19 mouse cellular contexts compared by ENCODE assay signal in genomic region chr7:29512729-29513128, GRCm38 (mm10). TPM values are rescaled to one million over a fixed set of nuclear protein-coding genes. Genes with fewer than 3 reads are reported as not detected.
A peak's percentile ranks its signal among the peaks of the same experiment; 100 is the strongest.
DNase-seq lines count a peak whose midpoint lies in the region; ATAC-seq and TF ChIP-seq lines count a peak whose summit lies in the region.
"Had no signal": no experiment of that assay in that cellular context is flagged by ENCODE, and none has a peak within 500 bp of the region (broad histone marks: within the 10 kb centered on the region; RNA-seq: fewer than 3 reads in every experiment).

No protein-coding gene starts in this region.

- H3K36me3 ChIP-seq in lung, embryonic 14.5 days (ENCODE audit: insufficient read depth) = 0 out of 2 replicates have a peak, but pooled peaks cover 3% of the 10 kb centered on the region
- no peaks in the 10 kb centered on the region for H3K36me3 ChIP-seq in embryonic facial prominence, embryonic 15.5 days
- no peaks in the 10 kb centered on the region for H3K36me3 ChIP-seq in stomach, embryonic 15.5 days
- H3K36me3 ChIP-seq: embryonic facial prominence, embryonic 13.5 days had no signal

- no peaks in the 10 kb centered on the region for H3K27me3 ChIP-seq in lung, embryonic 14.5 days (ENCODE audit: insufficient read depth, low read length)
- no peaks in the 10 kb centered on the region for H3K27me3 ChIP-seq in embryonic facial prominence, embryonic 15.5 days
- H3K27me3 ChIP-seq in stomach, embryonic 15.5 days (replicated peaks) = no peaks in the 10 kb centered on the region
- H3K27me3 ChIP-seq: embryonic facial prominence, embryonic 13.5 days had no signal

- ATAC-seq in lung, embryonic 14.5 days (ENCODE audit: insufficient read depth) = no peak
- no peak for ATAC-seq in embryonic facial prominence, embryonic 15.5 days (ENCODE audit: insufficient number of reproducible peaks, low FRiP score, low TSS enrichment, low read depth)
- ATAC-seq in stomach, embryonic 15.5 days (ENCODE audit: insufficient read depth, low FRiP score, low read depth) = peak; percentile 32; the same call in 1 of the 2 replicates
- ATAC-seq: CD4-positive, CD25-positive, alpha-beta regulatory T cell, adult 4 months; inflammation-experienced regulatory T-cells, adult 6 months; liver, postnatal 0 days had no signal

- H3K9me3 ChIP-seq in lung, embryonic 14.5 days (ENCODE audit: low read depth, low read length) = no peaks in the 10 kb centered on the region
- no peaks in the 10 kb centered on the region for H3K9me3 ChIP-seq in embryonic facial prominence, embryonic 15.5 days (replicated peaks)
- H3K9me3 ChIP-seq in stomach, embryonic 15.5 days = no peaks in the 10 kb centered on the region
- H3K9me3 ChIP-seq: embryonic facial prominence, embryonic 13.5 days had no signal

- TF ChIP-seq CTCF in lung, embryonic 14.5 days (IDR thresholded peaks at IDR 0.05; ENCODE audit: low read depth) = no peak

- peak overlapping the region; percentile 82 for H3K27ac ChIP-seq in lung, embryonic 14.5 days (ENCODE audit: low read depth)
- peak overlapping the region; percentile 28 for H3K27ac ChIP-seq in embryonic facial prominence, embryonic 15.5 days (replicated peaks)
- H3K27ac ChIP-seq in stomach, embryonic 15.5 days = peak overlapping the region; percentile 82
- H3K27ac ChIP-seq: heart, adult 2 months had no signal

- peak overlapping the region; percentile 24; the same call in 1 of the 2 replicates for H3K9ac ChIP-seq in lung, embryonic 14.5 days
- no peak overlapping the region for H3K9ac ChIP-seq in embryonic facial prominence, embryonic 15.5 days
- no peak overlapping the region for H3K9ac ChIP-seq in stomach, embryonic 15.5 days
- H3K9ac ChIP-seq: embryonic facial prominence, embryonic 13.5 days; liver, postnatal 0 days had no signal

- peaks cover 42% of the 10 kb centered on the region for H3K4me1 ChIP-seq in lung, embryonic 14.5 days (ENCODE audit: insufficient read depth)
- peaks cover 75% of the 10 kb centered on the region for H3K4me1 ChIP-seq in embryonic facial prominence, embryonic 15.5 days
- peaks cover 69% of the 10 kb centered on the region for H3K4me1 ChIP-seq in stomach, embryonic 15.5 days

- H3K4me2 ChIP-seq in lung, embryonic 14.5 days = 0 out of 2 replicates have a peak overlapping the region, but pooled peaks have one; percentile 30
- H3K4me2 ChIP-seq in embryonic facial prominence, embryonic 15.5 days (replicated peaks) = no peak overlapping the region
- H3K4me2 ChIP-seq in stomach, embryonic 15.5 days = peak overlapping the region; percentile 27
- H3K4me2 ChIP-seq: embryonic facial prominence, embryonic 13.5 days; midbrain, embryonic 11.5 days had no signal

- DNase-seq in cerebellum, adult 9-10 months = peak; percentile 7
- no peak for DNase-seq in cerebellum, adult 11-12 months
- peak; percentile 74 for DNase-seq in lung, embryonic 14.5 days
- no peak for DNase-seq in lung, postnatal 4 days
- no peak for DNase-seq in adipocyte (ENCODE audit: low spot score)
- DNase-seq in c-Kit-positive CD71-positive TER-119-positive erythroid progenitor cells, embryonic 14.5 days (ENCODE audit: low spot score) = no peak
- DNase-seq: cerebellum, adult 11 months; gastrocnemius, postnatal 14 days; heart, adult 2 months; liver; liver, postnatal 0 days; right cerebral cortex, postnatal 25 days; thymus, adult 18-20 months had no signal

- no peak overlapping the region for H3K4me3 ChIP-seq in lung, embryonic 14.5 days (ENCODE audit: low read depth, low read length)
- no peak overlapping the region for H3K4me3 ChIP-seq in embryonic facial prominence, embryonic 15.5 days (replicated peaks)
- no peak overlapping the region for H3K4me3 ChIP-seq in stomach, embryonic 15.5 days (replicated peaks)
- H3K4me3 ChIP-seq: embryonic facial prominence, embryonic 13.5 days; heart, adult 2 months had no signal

- WGBS in lung, embryonic 14.5 days = 36% methylated on average over 4 of the region's 4 CpGs
- 59% methylated on average over 4 of the region's 4 CpGs for WGBS in embryonic facial prominence, embryonic 15.5 days
- 44% methylated on average over 4 of the region's 4 CpGs for WGBS in stomach, embryonic 15.5 days

RNA-seq across cellular contexts. Expression of gene Sipa1l3, which starts 5.7 kb away (rescaled TPM):
- 20.2 and 20.4 TPM in 2 replicates for polyA plus RNA-seq in lung, embryonic 14.5 days (2014; fragmentation: Nextera tagmentation; extraction: Ambion mirVana)
- 21.6 and 22.4 TPM in 2 replicates for polyA plus RNA-seq in embryonic facial prominence, embryonic 15.5 days (2015; fragmentation: Nextera tagmentation; extraction: Ambion mirVana)
- polyA plus RNA-seq in stomach, embryonic 15.5 days (2015; fragmentation: Nextera tagmentation; extraction: Ambion mirVana) = 22.0 and 31.3 TPM in 2 replicates

Comparison
In these comparisons a context has a peak if more than half of its experiments do, and no peak if none do; other contexts are left out.
1. DNase-seq: peak in cerebellum, adult 9-10 months (single experiment) and lung, embryonic 14.5 days (single experiment); none in cerebellum, adult 11-12 months (single experiment), lung, postnatal 4 days (0 of 2), adipocyte (single experiment) and c-Kit-positive CD71-positive TER-119-positive erythroid progenitor cells, embryonic 14.5 days (single experiment).
2. H3K27ac ChIP-seq: peak in every context shown above with its lines; median percentile 82 in lung, embryonic 14.5 days; 82 in stomach, embryonic 15.5 days; 28 in embryonic facial prominence, embryonic 15.5 days.